Mouse (Mus musculus) forebrain, embryonic 14.5 days (tissue): Measurements from ENCODE around the gene Lonp2. TPM values are rescaled to one million over a fixed set of nuclear protein-coding genes. Genes with fewer than 3 reads are reported as not detected.

Experiments
- ATAC-seq: fragments of 200-750 bp; cut with Nextera tagmentation; 2 replicates; pipeline ENCODE4 v1.8.0; 2017; ENCODE audit warnings: mild to moderate bottlenecking, moderate library complexity
- DNase-seq: peaks from one replicate; pipeline ENCODE4 v3.0.0-alpha.2; 2015; ENCODE audit warnings: low spot score
- H3K27ac ChIP-seq: fragments of 300-500 bp; sonication (generic); 2 replicates; pipeline ENCODE4 v1.5.1; 2014; ENCODE audit warnings: low read depth, mild to moderate bottlenecking, control low read depth, low read length, moderate library complexity
- H3K27me3 ChIP-seq: fragments of 300-500 bp; sonication (generic); replicated peaks from 2 replicates; pipeline ENCODE4 v1.6.1; 2014; ENCODE audit warnings: low read length, control low read depth, mixed read lengths; ENCODE audit not compliant: control insufficient read depth, insufficient read depth
- H3K36me3 ChIP-seq: fragments of 300-500 bp; sonication (generic); 2 replicates; pipeline ENCODE4 v1.6.1; 2014; ENCODE audit warnings: low read length, control low read depth; ENCODE audit not compliant: control insufficient read depth, insufficient read depth
- H3K4me1 ChIP-seq: fragments of 300-500 bp; sonication (generic); 2 replicates; pipeline ENCODE4 v1.6.1; 2014; ENCODE audit warnings: antibody characterized with exemption, low read length, control low read depth; ENCODE audit not compliant: control insufficient read depth, insufficient read depth
- H3K4me2 ChIP-seq: fragments of 300-500 bp; sonication (generic); 2 replicates; pipeline ENCODE4 v1.6.1; 2014; ENCODE audit warnings: mild to moderate bottlenecking, control low read depth, low read length
- H3K4me3 ChIP-seq: fragments of 300-500 bp; sonication (generic); 2 replicates; pipeline ENCODE4 v1.5.1; 2014; ENCODE audit warnings: low read depth, low read length, control low read depth
- H3K9ac ChIP-seq: fragments of 300-500 bp; sonication (generic); 2 replicates; pipeline ENCODE4 v1.6.1; 2014; ENCODE audit warnings: mild to moderate bottlenecking, low read length, control low read depth, moderate library complexity
- H3K9me3 ChIP-seq: fragments of 300-500 bp; sonication (generic); replicated peaks from 2 replicates; pipeline ENCODE4 v1.6.1; 2016; ENCODE audit warnings: low read length, control low read depth, mixed read lengths; ENCODE audit not compliant: control insufficient read depth
- WGBS: fragments of 180-500 bp; shearing (Covaris S2); extraction: QIAGEN DNeasy Blood & Tissue Kit; methylation state at CpG from one replicate; pipeline ENCODE4 v1.1.7; 2014; 5-methylcytosine and 5-hydroxymethylcytosine counted together
- polyA plus RNA-seq: library from polyadenylated mRNA; unstranded; fragments of >200 nt; fragmentation: Nextera tagmentation; extraction: Ambion mirVana; gene quantifications from 2 replicates; pipeline ENCODE4 v1.2.1, GENCODE M21; 2014

Lonp2 gene
- polyA plus RNA-seq, 1 experiment from 2014 or later, result 85.3 TPM

GRCm38 (mm10) chr8:86742605-86743345 is 118.9 kb downstream of the Lonp2 start:
- no peaks in the 10 kb centered on the region for H3K9me3 ChIP-seq
- DNase-seq (no peak), ATAC-seq (no peak)
- peaks cover 25% of the 10 kb centered on the region; the same call in 1 of the 2 replicates for H3K4me1 ChIP-seq
- peak overlapping the region; percentile 11; the same call in 1 of the 2 replicates for H3K27ac ChIP-seq
- peak overlapping the region; percentile 12; the same call in 1 of the 2 replicates for H3K4me2 ChIP-seq
- 53% methylated on average over 7 of the region's 7 CpGs for WGBS
- H3K36me3 ChIP-seq, result no peaks in the 10 kb centered on the region
- no peak overlapping the region for H3K9ac ChIP-seq
- H3K4me3 ChIP-seq, result no peak overlapping the region
- no peaks in the 10 kb centered on the region for H3K27me3 ChIP-seq

- Histone ChIP-seq H3K9ac (peak overlapping the region; percentile 99), H3K36me3 (no peaks in the 10 kb centered on the region), H3K9me3 (no peaks in the 10 kb centered on the region), H3K27me3 (no peaks in the 10 kb centered on the region), H3K4me1 (peaks cover 25% of the 10 kb centered on the region; the same call in 1 of the 2 replicates), H3K4me2 (peak overlapping the region; percentile 69), H3K27ac (peak overlapping the region; percentile 98), H3K4me3 (peak overlapping the region; percentile 93)
- 4% methylated on average over 18 of the region's 18 CpGs for WGBS
- ATAC-seq, result no peak
- peak; percentile 37 for DNase-seq
These were observed 120.7 kb downstream of the Lonp2 start for GRCm38 (mm10) chr8:86744313-86745220.

GRCm38 (mm10) chr8:86745221-86745934 is 121.5 kb downstream of the Lonp2 start, which contains the start of the genes Gm10638 and Siah1a:
Gene Gm10638, plus strand, starts transcription at chr8:86745699.
Gene Siah1a, minus strand, starts transcription at chr8:86745934.
- Histone ChIP-seq H3K36me3 (no peaks in the 10 kb centered on the region), H3K27ac (peak within 1 kb of the TSS; percentile 98)

GRCm38 (mm10) chr8:86745935-86746441 is 122.1 kb downstream of the Lonp2 start:
- ATAC-seq, result peak; percentile 86
- under 1% methylated on average over 58 of the region's 70 CpGs for WGBS
- peak overlapping the region; percentile 98 for H3K27ac ChIP-seq

More at GRCm38 (mm10) chr8:86745221-86745934, 121.5 kb downstream of the Lonp2 start, which contains the start of the genes Gm10638 and Siah1a:
- Histone ChIP-seq H3K4me3 (peak within 1 kb of the TSS; percentile 93), H3K4me1 (peaks cover 25% of the 10 kb centered on the region; the same call in 1 of the 2 replicates), H3K27me3 (no peaks in the 10 kb centered on the region), H3K4me2 (peak within 1 kb of the TSS; percentile 69), H3K9ac (peak within 1 kb of the TSS; percentile 99), H3K9me3 (no peaks in the 10 kb centered on the region)
- DNase-seq (peak; percentile 74), ATAC-seq (peak; percentile 82)
- under 1% methylated on average over 36 of the region's 88 CpGs for WGBS

GRCm38 (mm10) chr8:86746511-86746910 is 122.7 kb downstream of the Lonp2 start:
- no peak for DNase-seq
- peaks cover 25% of the 10 kb centered on the region; the same call in 1 of the 2 replicates for H3K4me1 ChIP-seq
- 2% methylated on average over 11 of the region's 11 CpGs for WGBS
- peak; percentile 4; the same call in 1 of the 2 replicates for ATAC-seq
- no peaks in the 10 kb centered on the region for H3K9me3 ChIP-seq
- no peak overlapping the region for H3K27ac ChIP-seq
- H3K36me3 ChIP-seq, result no peaks in the 10 kb centered on the region
- H3K4me3 ChIP-seq, result peak overlapping the region; percentile 93
- H3K4me2 ChIP-seq, result peak overlapping the region; percentile 69
- H3K9ac ChIP-seq, result peak overlapping the region; percentile 99
- H3K27me3 ChIP-seq, result no peaks in the 10 kb centered on the region

More at GRCm38 (mm10) chr8:86745935-86746441, 122.1 kb downstream of the Lonp2 start:
- Histone ChIP-seq H3K9ac (peak overlapping the region; percentile 99), H3K4me2 (peak overlapping the region; percentile 69), H3K9me3 (no peaks in the 10 kb centered on the region), H3K36me3 (no peaks in the 10 kb centered on the region), H3K27me3 (no peaks in the 10 kb centered on the region), H3K4me3 (peak overlapping the region; percentile 93), H3K4me1 (peaks cover 25% of the 10 kb centered on the region; the same call in 1 of the 2 replicates)
- peak; percentile 95 for DNase-seq

- H3K4me2 ChIP-seq, result no peak overlapping the region
- no peaks in the 10 kb centered on the region for H3K27me3 ChIP-seq
- H3K36me3 ChIP-seq, result no peaks in the 10 kb centered on the region
- 65% methylated on average over 2 of the region's 2 CpGs for WGBS
- no peak overlapping the region for H3K4me3 ChIP-seq
- H3K9ac ChIP-seq, result no peak overlapping the region
- no peaks in the 10 kb centered on the region for H3K9me3 ChIP-seq
- ATAC-seq (no peak), DNase-seq (no peak)
- no peak overlapping the region for H3K27ac ChIP-seq
- 0 out of 2 replicates have a peak, but pooled peaks cover 4% of the 10 kb centered on the region for H3K4me1 ChIP-seq
These were observed 126.0 kb downstream of the Lonp2 start for GRCm38 (mm10) chr8:86749842-86750241.

GRCm38 (mm10) chr8:86756948-86757733 is 133.3 kb downstream of the Lonp2 start:
- WGBS, result 6% methylated on average over 23 of the region's 23 CpGs
- DNase-seq (peak; percentile 62), ATAC-seq (0 out of 2 replicates have a peak, but pooled peaks have one; percentile 34)
- peak overlapping the region; percentile 45 for H3K4me2 ChIP-seq
- H3K27ac ChIP-seq, result no peak overlapping the region
- no peak overlapping the region for H3K4me3 ChIP-seq
- H3K36me3 ChIP-seq, result no peaks in the 10 kb centered on the region
- H3K27me3 ChIP-seq, result no peaks in the 10 kb centered on the region
- H3K9me3 ChIP-seq, result no peaks in the 10 kb centered on the region
- H3K9ac ChIP-seq, result peak overlapping the region; percentile 29; the same call in 1 of the 2 replicates
- H3K4me1 ChIP-seq, result peaks cover 6% of the 10 kb centered on the region
